Mouse (Mus musculus) urinary bladder, postnatal 4 days (tissue): ENCODE results near the gene Tmod2.
"Not testable (repeated sequence)": the region's sequence is repeated elsewhere in the genome, so short reads cannot be mapped to it uniquely, and the experiment has no call there.

Experiments used
- DNase-seq, 2 experiments: peaks; one replicate each; pipeline ENCODE4 v3.0.0; 2021 to 2022; ENCODE audit warnings: low spot score in 2 of 2

Tmod2 gene

DNA sequence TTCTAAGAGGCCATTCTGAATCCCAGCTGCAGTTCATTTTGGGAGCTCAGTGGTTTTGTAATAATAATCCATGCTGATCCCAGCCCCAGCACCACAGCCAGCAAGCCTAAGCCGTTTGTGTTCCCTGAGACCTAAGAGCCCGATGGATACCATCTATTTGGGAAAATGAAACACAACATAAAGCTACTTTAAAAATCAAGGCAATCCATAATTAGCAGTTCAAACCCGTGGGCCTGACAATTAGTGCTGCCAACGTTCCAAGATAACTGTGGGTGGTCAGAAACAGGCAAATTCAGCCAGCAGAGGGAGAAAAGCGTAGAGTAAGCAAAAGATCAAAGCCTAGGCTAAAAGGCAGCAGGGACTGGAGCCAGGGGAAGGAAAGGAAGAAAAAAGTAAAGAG is 59.8 kb downstream of the Tmod2 start:
- DNase-seq, result no peak

DNA sequence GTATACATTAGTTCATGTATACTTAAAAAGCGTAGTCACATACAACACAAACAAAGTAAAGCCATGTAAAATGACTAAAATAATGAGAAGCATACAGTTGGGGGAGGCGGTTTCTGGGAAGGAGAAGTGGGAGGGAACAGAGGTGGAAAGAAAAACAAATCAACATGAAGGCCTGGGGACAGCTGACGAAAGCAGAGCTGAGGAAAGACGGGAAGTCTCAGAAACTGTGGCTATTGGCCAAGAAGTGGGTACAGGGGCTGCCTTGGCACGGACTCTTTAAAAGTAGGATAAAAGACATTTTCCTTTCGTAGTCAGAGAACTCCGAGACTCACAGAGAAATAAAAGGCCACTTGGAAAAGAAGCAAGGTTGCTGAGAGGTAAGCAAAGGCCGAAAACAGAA is 62.1 kb downstream of the Tmod2 start:
- no peak for DNase-seq

DNA sequence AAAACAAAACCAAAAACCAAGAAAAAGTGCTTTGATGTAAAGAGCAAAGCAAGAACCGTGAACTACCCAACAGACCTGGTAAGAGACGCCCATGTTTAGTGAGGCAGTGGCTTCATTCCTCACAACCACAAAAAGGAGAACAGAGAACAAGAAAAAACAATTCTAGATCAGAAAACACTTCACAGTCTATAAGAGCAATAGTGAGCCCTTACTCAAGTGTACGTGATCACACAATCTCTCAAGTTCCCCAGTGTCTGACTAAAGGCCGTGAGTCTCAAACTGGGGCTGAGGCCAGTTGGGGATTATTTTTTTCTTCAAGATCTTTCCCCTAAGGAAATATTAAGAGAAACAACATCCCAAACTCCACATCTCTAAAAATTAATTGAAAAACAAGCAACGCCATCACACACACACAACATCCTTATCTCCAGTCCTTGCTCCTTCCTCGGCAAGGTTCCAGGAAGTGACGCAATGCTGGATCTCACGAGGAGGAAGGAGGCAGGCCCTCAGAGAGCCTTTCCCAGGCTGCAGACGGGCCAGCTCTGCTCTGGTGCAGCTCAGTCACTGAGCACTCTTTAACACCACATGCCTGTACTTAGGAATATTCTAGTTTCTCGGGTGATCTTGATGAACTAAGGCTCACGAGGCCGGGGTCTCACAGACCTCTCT is 64.1 kb downstream of the Tmod2 start:
- DNase-seq, result peak; percentile 67 to 89

DNA sequence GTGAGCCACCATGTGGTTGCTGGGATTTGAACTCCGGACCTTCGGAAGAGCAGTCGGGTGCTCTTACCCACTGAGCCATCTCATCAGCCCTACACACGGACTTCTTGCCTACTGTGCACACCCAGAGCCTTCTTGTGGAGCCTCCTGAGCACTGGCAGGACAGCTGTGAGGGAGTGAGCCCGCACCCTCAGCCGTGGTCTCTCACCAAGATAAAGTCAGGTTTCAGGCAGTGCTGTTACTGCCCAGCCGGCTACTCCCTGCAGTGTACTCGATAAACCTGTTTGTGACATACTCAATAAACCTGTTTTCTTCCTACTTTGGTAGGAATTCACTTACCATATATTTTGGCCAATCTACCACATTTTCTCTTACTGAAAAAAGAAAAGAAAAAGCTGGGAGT is 65.6 kb downstream of the Tmod2 start:
- DNase-seq, result no peak

DNA sequence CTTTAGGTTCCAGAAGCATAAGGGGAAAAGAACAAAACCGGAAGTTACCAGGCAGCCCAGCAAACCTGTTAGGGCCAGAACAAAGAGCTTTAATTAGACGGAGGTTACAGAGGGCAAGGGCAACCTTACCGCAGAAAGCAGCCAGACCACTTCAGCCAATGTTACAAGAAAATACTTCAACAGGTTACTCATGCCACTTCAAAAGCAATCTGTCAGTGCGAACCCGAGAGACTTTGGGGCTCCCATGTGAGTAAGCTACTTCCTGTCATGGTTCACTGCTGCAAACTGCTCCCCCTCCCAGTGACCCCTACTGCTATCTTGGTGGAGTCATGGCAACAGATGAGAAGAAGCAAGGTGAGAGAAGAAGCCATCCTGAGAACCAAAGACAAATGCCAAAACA is 69.6 kb downstream of the Tmod2 start:
- DNase-seq, result peak in 1 of 2 experiments; percentile 28

DNA sequence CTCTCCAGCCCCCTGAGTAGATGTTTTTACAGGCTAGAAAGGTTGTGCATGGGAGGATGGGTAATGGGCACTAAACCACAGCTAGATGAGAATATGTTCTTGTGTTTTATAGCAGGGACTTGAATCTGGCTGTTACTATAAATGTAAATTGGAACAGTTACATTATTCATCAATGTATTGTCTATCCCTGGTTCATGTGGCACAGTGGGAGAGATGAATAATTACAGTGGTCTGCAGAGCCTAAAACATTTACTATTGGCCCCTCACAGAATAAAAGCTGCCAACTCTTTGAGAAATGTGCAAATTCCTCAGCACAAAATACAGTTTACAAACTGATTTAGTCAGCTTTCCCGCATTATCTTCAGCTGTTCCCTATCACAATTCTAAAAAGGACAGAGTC is 74.7 kb downstream of the Tmod2 start:
- no peak for DNase-seq

DNA sequence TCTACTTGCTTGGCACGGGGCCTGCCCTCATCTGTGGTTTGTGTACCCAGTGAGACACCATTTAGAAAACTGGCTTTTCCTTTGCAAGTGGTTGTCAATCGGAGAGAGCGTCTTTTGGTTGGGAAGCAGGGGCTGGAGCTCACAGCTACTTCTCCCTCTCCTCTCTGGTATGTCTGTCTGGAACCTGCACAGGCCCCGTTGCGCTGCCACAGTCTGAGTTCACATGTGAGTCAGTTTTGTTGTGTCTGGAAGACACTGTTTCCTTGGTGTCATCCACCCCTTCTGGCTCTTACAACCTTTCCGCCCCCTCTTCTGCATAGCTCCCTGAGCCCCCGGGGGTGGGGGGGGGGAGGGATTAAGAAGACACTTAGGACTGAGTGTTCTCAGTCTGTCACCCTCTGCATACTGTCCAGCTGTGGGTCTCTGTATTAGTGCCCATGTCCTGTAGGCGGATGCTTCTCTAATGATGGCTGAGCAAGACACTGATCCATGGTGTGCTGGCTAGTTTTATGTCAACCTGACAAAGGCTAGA is 76.6 kb downstream of the Tmod2 start:
- no peak for DNase-seq

DNA sequence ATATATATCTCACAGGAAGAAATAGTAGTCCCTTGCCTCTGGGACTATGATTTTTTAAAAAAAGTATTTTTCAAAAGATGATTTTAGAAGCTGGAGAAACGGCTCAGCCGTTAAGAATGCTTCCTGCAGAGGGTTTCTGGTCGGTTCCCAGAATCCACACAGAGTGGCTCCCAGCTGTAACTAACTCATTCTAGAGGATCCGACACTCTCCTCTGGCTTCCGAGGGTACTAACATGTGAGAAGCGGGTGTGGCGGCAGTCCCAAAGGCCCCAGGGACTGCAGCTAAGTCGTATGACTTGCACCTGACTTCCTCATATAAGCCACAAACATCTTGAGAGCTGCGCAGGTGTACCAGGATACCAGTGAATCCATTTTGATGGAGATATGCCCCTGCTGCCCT is 78.1 kb downstream of the Tmod2 start:
- not testable (repeated sequence) for DNase-seq

DNA sequence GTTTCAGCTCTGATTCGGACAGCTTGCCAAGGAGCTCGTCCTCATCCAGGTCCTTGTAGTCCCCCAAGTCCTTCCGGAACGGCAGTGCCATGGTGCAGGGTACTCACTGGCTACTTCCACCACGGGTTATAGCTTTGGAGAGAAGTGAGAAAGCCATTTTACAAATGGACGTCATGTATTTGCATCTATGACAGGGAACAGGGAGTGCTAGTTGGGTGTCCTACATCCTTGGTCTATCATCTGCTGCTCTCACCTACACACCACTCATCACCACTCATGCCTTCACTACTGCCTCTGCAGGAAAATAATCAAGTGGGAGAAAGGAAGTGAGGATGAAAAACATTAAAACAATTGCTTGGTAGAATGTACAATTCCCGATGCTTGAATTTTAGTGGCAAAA is 78.7 kb downstream of the Tmod2 start:
- no peak for DNase-seq

DNA sequence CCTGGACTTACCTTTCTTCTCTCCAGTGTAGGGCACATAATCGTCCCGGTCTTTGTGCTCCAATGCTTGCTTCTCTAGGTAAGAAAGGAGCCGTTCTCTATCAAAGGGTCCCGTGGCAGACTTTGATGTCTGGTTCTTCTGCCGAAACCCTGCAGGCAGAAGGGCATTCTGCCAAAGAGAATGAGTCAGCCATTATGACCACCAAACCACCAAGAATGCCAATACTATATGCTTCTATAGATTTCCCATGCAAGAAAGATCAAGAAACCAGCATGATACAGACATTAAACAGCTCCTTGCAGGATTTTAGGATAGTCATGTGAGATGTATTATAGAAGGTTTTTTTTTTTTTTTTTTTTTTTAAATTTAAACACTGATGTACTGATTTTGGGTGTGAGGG is 81.8 kb downstream of the Tmod2 start:
- no peak for DNase-seq

DNA sequence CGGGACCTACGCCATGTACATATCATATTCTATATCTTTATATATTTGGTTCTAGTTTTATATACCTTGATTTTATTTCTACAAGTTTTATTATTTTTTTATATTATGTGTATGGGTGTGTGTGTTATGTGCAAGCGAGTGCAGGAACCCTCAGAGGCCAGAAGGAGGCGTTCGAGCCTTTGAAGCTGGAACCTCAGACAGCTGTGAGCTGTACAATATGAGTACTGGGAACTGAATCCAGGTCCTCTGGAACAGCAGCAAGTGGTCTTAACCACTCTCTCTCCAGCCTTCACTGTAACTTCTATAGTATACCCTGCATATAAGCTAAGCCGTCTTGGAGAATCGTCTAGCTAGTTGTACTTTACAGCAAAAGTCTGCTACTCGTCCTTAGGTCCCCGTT is 83.0 kb downstream of the Tmod2 start:
- DNase-seq, result no peak

DNA sequence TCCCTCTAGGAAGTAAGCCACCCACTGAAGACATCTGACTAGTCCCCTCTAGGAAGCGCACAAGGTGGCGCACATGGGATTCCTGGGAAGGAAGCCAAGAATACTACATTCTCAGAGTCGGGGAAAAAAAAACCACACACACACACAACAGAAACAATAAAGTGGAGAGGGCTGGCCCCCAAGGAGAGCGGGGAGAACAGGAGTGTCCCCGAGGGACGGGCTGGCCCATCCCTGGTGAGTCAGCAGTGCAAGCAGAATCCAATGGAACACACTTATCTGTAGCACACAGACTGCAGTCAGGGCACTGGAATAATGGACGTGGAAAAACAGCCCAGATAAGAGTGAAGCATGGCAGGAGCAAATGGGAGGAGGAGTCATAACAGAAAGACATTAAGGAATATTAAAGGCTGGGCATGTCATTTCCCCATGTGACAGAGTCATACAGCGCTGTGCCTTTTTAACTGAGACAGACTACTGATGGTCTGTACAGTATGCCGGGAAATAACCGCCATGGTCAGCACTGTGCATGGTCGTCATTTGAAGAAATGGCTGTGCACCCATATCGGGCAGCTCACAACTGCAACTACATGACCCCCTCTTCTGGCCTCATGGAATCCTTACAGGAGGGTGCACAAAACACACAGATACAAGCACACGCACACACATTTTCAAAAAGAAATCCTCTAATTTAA is 83.6 kb downstream of the Tmod2 start:
- no peak for DNase-seq

DNA sequence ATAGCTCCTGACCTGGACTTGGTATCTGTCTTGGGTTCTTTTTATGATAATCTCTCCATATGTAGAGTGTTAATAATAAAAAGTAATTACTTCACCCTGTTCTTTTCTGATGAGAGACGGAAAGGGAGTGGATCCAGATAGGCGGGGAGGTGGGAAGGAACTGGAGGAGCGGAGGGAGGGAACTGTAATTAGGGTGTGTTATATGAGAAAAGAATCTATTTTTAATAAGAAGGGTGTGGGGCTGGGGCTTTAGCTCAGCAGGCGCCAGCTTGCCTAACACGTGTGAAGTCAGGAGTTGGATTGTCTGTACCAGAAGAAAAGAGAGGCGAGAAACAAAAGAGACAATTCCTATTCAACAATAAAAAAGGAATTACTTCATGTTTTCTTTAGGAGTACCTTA is 87.5 kb downstream of the Tmod2 start:
- no peak for DNase-seq

DNA sequence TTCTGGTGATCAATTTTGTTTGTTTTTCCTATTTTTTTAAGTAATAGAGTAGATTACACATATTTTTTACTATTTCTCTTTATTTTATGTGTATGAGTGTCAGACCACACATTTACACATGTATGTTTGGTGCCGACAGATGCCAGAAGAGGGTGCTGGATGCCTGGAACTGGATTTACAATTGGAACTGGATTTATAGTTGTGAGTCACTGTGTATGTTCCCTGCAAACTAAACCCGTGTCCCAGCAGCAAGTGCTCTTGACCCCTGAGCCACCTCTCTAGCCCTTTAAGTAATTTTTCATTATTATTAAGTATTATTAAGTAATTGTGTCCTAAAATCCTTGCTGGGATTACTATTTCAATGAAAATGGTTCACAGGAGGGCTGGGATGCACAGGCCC is 88.9 kb downstream of the Tmod2 start:
- DNase-seq, result no peak

DNA sequence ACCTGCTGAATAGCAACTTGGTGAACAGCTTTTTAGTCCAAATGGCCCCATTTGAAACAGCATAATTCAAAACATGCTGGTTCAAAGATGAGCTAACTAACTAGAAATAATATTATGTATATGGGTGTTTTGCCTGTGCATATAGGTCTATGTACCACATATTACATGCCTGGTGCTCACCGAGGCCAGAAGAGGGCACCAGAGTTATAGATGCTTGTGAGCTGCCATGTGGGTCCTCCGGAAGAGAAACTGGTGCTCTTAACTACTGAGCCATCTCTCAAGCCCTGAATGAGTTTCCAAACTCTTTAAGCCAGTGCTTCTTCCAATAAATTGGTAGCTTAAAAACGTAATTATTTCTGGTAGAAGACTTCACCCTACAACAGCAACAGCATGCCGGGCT is 89.3 kb downstream of the Tmod2 start:
- DNase-seq, result no peak

DNA sequence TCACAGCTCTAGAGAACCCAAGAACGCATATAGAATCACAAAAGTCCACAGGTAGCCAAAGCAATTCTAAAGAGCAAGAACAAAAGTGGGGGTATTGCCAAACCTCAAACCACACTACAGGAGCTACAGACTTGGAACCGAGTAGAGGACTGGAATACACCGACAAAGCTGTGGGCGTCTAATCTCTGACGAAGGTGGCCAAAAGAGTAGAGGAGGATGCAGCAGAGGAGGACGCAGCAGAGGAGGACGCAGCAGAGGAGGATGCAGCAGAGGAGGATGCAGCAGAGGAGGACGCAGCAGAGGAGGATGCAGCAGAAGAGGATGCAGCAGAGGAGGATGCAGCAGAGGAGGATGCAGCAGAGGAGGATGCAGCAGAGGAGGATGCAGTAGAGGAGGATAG is 90.2 kb downstream of the Tmod2 start:
- DNase-seq, result no peak

DNA sequence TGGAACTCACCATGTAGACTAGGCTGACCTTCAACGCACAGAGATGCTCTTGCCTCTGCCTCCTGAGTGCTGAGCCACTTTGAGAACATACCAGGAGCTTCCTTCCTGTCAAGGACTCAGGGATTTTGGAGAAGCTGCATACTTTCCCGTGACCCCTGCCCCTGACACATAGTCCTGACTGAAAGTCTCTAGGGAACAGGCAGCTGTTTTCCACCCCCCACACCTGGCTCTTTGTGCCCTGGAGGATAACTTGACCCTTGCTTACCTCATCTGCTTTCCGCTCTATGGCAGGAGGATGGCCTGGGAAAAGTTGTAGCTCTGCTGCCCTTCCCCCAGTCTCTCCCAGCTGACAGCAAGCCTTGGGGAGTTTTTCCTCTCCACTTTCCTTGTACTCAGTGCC is 93.4 kb downstream of the Tmod2 start:
- no peak for DNase-seq
